Comparison of ENCODE assay signal across 8 mouse cellular contexts in the genomic region with DNA sequence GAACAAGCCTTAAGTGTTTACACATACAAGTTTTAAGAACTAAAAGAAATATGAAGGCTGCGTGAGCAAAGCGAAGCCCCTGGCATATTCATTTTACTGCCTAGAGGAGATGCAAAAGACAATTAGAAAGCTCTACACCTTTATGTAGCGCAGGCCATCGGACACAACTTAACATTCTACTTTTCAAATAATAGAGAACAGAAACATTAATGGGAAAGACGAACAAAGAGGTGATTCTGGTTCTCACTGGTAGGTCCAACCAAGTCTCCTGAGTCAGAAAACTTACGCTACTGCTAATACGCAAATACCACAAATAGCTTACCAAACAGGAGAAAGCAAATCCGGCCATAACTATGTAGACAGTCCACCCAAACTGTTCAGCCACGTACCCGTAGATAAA. TPM values are rescaled to one million over a fixed set of nuclear protein-coding genes. Genes with fewer than 3 reads are reported as not detected.
DNase-seq lines count a peak whose midpoint lies in the region; ATAC-seq and TF ChIP-seq lines count a peak whose summit lies in the region.

No protein-coding gene starts in this region.

- no peaks in the 10 kb centered on the region for H3K9me3 ChIP-seq in heart, embryonic 16.5 days (replicated peaks; ENCODE audit: control insufficient read depth, low read length)
- no peaks in the 10 kb centered on the region for H3K9me3 ChIP-seq in G1E (replicated peaks)
- no peaks in the 10 kb centered on the region for H3K9me3 ChIP-seq in hindbrain, embryonic 12.5 days (replicated peaks)
- no peaks in the 10 kb centered on the region for H3K9me3 ChIP-seq in midbrain, embryonic 12.5 days

- H3K27ac ChIP-seq in heart, embryonic 16.5 days (ENCODE audit: low read length) = no peak overlapping the region
- H3K27ac ChIP-seq in hindbrain, embryonic 12.5 days = no peak overlapping the region
- H3K27ac ChIP-seq in midbrain, embryonic 12.5 days (replicated peaks) = no peak overlapping the region
- no peak overlapping the region for H3K27ac ChIP-seq in thymus, adult 2 months (ENCODE audit: control insufficient read depth, insufficient read depth, low read length)

- no peak for TF ChIP-seq POLR2A in thymus, adult 2 months (IDR thresholded peaks at IDR 0.05; ENCODE audit: control insufficient read depth, extremely low read depth, insufficient read depth, low read length, poor library complexity)

- peak overlapping the region; percentile 89 for H3K4me2 ChIP-seq in heart, embryonic 16.5 days (ENCODE audit: low read depth, low read length)
- H3K4me2 ChIP-seq in hindbrain, embryonic 12.5 days (replicated peaks) = peak overlapping the region; percentile 79
- H3K4me2 ChIP-seq in midbrain, embryonic 12.5 days (replicated peaks) = peak overlapping the region; percentile 71

- TF ChIP-seq CTCF in G1E (IDR thresholded peaks at IDR 0.05; ENCODE audit: low read depth, low read length) = no peak
- TF ChIP-seq CTCF in thymus, adult 2 months (IDR thresholded peaks at IDR 0.05; ENCODE audit: borderline replicate concordance, control insufficient read depth, extremely low read depth, insufficient read depth, low read length, poor library complexity) = no peak

- peak overlapping the region; percentile 96 for H3K9ac ChIP-seq in heart, embryonic 16.5 days (ENCODE audit: low read length)
- H3K9ac ChIP-seq in hindbrain, embryonic 12.5 days = peak overlapping the region; percentile 92
- H3K9ac ChIP-seq in midbrain, embryonic 12.5 days (replicated peaks) = peak overlapping the region; percentile 92

- H3K27me3 ChIP-seq in heart, embryonic 16.5 days (ENCODE audit: control insufficient read depth, insufficient read depth, low read length) = no peaks in the 10 kb centered on the region
- no peaks in the 10 kb centered on the region for H3K27me3 ChIP-seq in G1E (ENCODE audit: insufficient read depth, low read length)
- H3K27me3 ChIP-seq in hindbrain, embryonic 12.5 days = no peaks in the 10 kb centered on the region
- H3K27me3 ChIP-seq in midbrain, embryonic 12.5 days = no peaks in the 10 kb centered on the region
- no peaks in the 10 kb centered on the region for H3K27me3 ChIP-seq in thymus, adult 2 months (ENCODE audit: control insufficient read depth, insufficient read depth, low read length)

- intact Hi-C loops in left cerebral cortex, postnatal 25 days (cut with DNase I) = loop anchor here (2.0 kb wide), 2 partner anchors 18 to 50 kb away; a partner anchor contains a TSS

- no peak for ATAC-seq in heart, embryonic 16.5 days (replicated peaks; ENCODE audit: extremely low read depth, insufficient read depth, low FRiP score)
- no peak for ATAC-seq in G1E (ENCODE audit: extremely low read depth, insufficient number of reproducible peaks, low FRiP score, poor library complexity, severe bottlenecking)
- ATAC-seq in hindbrain, embryonic 12.5 days (ENCODE audit: low FRiP score) = no peak
- ATAC-seq in midbrain, embryonic 12.5 days (ENCODE audit: low FRiP score, low read depth) = no peak

- WGBS in heart, embryonic 16.5 days = 56% methylated on average over 10 of the region's 10 CpGs
- 68% methylated on average over 10 of the region's 10 CpGs for WGBS in hindbrain, embryonic 12.5 days
- WGBS in midbrain, embryonic 12.5 days = 69% methylated on average over 10 of the region's 10 CpGs
- WGBS in thymus, adult 2 months = 61% methylated on average over 10 of the region's 10 CpGs

- peak overlapping the region; percentile 87 for H3K4me3 ChIP-seq in heart, embryonic 16.5 days (ENCODE audit: low read length)
- peak overlapping the region; percentile 95 for H3K4me3 ChIP-seq in G1E (ENCODE audit: low read depth, low read length)
- peak overlapping the region; percentile 97 for H3K4me3 ChIP-seq in hindbrain, embryonic 12.5 days
- peak overlapping the region; percentile 93 for H3K4me3 ChIP-seq in midbrain, embryonic 12.5 days
- H3K4me3 ChIP-seq in thymus, adult 2 months (ENCODE audit: control insufficient read depth, insufficient read depth, low read length) = no peak overlapping the region

- peaks cover 1% of the 10 kb centered on the region; the same call in 1 of the 2 replicates for H3K36me3 ChIP-seq in heart, embryonic 16.5 days (ENCODE audit: control insufficient read depth, insufficient read depth)
- peaks cover 29% of the 10 kb centered on the region for H3K36me3 ChIP-seq in G1E (replicated peaks)
- H3K36me3 ChIP-seq in hindbrain, embryonic 12.5 days = peaks cover 8% of the 10 kb centered on the region; the same call in 1 of the 2 replicates
- peaks cover 13% of the 10 kb centered on the region for H3K36me3 ChIP-seq in midbrain, embryonic 12.5 days
- no peaks in the 10 kb centered on the region for H3K36me3 ChIP-seq in thymus, adult 2 months (ENCODE audit: control insufficient read depth, insufficient read depth, low read length)

- no peak for DNase-seq in heart, adult 8-10 months (ENCODE audit: low spot score)
- DNase-seq in G1E (ENCODE audit: low spot score) = no peak
- DNase-seq in thymus, adult 2 months = no peak
- DNase-seq in cerebellum, postnatal 14 days = no peak
- no peak for DNase-seq in left cerebral cortex, postnatal 25 days (ENCODE audit: low spot score in 2 of 2)

- H3K4me1 ChIP-seq in heart, embryonic 16.5 days (ENCODE audit: control insufficient read depth, insufficient read depth, low read length) = peaks cover 13% of the 10 kb centered on the region
- peaks cover 27% of the 10 kb centered on the region for H3K4me1 ChIP-seq in G1E (ENCODE audit: insufficient read depth, low read depth, low read length)
- peaks cover 15% of the 10 kb centered on the region for H3K4me1 ChIP-seq in hindbrain, embryonic 12.5 days
- peaks cover 16% of the 10 kb centered on the region for H3K4me1 ChIP-seq in midbrain, embryonic 12.5 days
- H3K4me1 ChIP-seq in thymus, adult 2 months (replicated peaks; ENCODE audit: control insufficient read depth, insufficient read depth, low read length) = 0 out of 2 replicates have a peak, but pooled peaks cover 3% of the 10 kb centered on the region

RNA-seq across cellular contexts. Expression of a gene that starts 0.8 kb away (rescaled TPM):
- polyA plus RNA-seq in heart, embryonic 16.5 days (2015; fragmentation: Nextera tagmentation; extraction: Ambion mirVana) = 43.7 and 45.2 TPM in 2 replicates
- total RNA-seq in heart, adult 8-10 months (2022) = 10 to 100 TPM; 24.1 to 27.0 (median 25.3) TPM
- total RNA-seq in G1E (2014; fragmentation: Nextera tagmentation) (48.8 and 53.6 TPM in 2 replicates), G1E (2017) (23.7 and 34.4 TPM in 2 replicates)
- 4.5 and 4.7 TPM in 2 replicates for polyA plus RNA-seq in G1E (2012)
- polyA plus RNA-seq in hindbrain, embryonic 12.5 days (2016; fragmentation: Nextera tagmentation; extraction: Ambion mirVana) = 73.0 and 76.5 TPM in 2 replicates
- polyA plus RNA-seq in midbrain, embryonic 12.5 days (2016; fragmentation: Nextera tagmentation; extraction: Ambion mirVana) = 67.9 and 69.0 TPM in 2 replicates
- polyA plus RNA-seq in thymus, adult 2 months (2012; rRNA removed) = 11.9 and 13.6 TPM in 2 replicates
- 10 to 100 TPM; 39.5 to 42.1 TPM for total RNA-seq in left cerebral cortex, postnatal 25 days (2021)

RNA-seq across cellular contexts. Expression of a gene that starts 1.1 kb away (rescaled TPM):
- 337 and 339 TPM in 2 replicates for polyA plus RNA-seq in heart, embryonic 16.5 days (2015; fragmentation: Nextera tagmentation; extraction: Ambion mirVana)
- total RNA-seq in heart, adult 8-10 months (2022) = 100 to 1,000 TPM; 124 to 131 (median 126) TPM
- total RNA-seq in G1E (2014; fragmentation: Nextera tagmentation) (124 and 129 TPM in 2 replicates), G1E (2017) (169 and 173 TPM in 2 replicates)
- polyA plus RNA-seq in G1E (2012) = 17.7 TPM in 2 replicates
- 301 and 319 TPM in 2 replicates for polyA plus RNA-seq in hindbrain, embryonic 12.5 days (2016; fragmentation: Nextera tagmentation; extraction: Ambion mirVana)
- 277 and 281 TPM in 2 replicates for polyA plus RNA-seq in midbrain, embryonic 12.5 days (2016; fragmentation: Nextera tagmentation; extraction: Ambion mirVana)
- polyA plus RNA-seq in thymus, adult 2 months (2012; rRNA removed) = 133 and 183 TPM in 2 replicates
- 100 to 1,000 TPM; 165 to 185 TPM for total RNA-seq in left cerebral cortex, postnatal 25 days (2021)

RNA-seq across cellular contexts. Expression of a gene that starts 18.6 kb away (rescaled TPM):
- 97.9 and 98.3 TPM in 2 replicates for polyA plus RNA-seq in heart, embryonic 16.5 days (2015; fragmentation: Nextera tagmentation; extraction: Ambion mirVana)
- 10 to 100 TPM; 45.9 to 52.7 (median 50.3) TPM for total RNA-seq in heart, adult 8-10 months (2022)
- 144 and 168 TPM in 2 replicates for total RNA-seq in G1E (2014; fragmentation: Nextera tagmentation)
- total RNA-seq in G1E (2017) = 51.4 and 61.2 TPM in 2 replicates
- polyA plus RNA-seq in G1E (2012) = 11.9 and 15.3 TPM in 2 replicates
- polyA plus RNA-seq in hindbrain, embryonic 12.5 days (2016; fragmentation: Nextera tagmentation; extraction: Ambion mirVana) = 191 and 194 TPM in 2 replicates
- 214 and 226 TPM in 2 replicates for polyA plus RNA-seq in midbrain, embryonic 12.5 days (2016; fragmentation: Nextera tagmentation; extraction: Ambion mirVana)
- polyA plus RNA-seq in thymus, adult 2 months (2012; rRNA removed) = 32.1 and 47.0 TPM in 2 replicates
- total RNA-seq in left cerebral cortex, postnatal 25 days (2021) = 10 to 100 TPM; 56.2 to 58.1 TPM

RNA-seq across cellular contexts. Expression of a gene that starts 18.6 kb away (rescaled TPM):
- 53.1 and 63.0 TPM in 2 replicates for polyA plus RNA-seq in heart, embryonic 16.5 days (2015; fragmentation: Nextera tagmentation; extraction: Ambion mirVana)
- 10 to 100 TPM; 20.6 to 25.6 (median 25.0) TPM for total RNA-seq in heart, adult 8-10 months (2022)
- total RNA-seq in G1E (2014; fragmentation: Nextera tagmentation) (376 and 398 TPM in 2 replicates), G1E (2017) (271 and 308 TPM in 2 replicates)
- 21.8 and 37.9 TPM in 2 replicates for polyA plus RNA-seq in G1E (2012)
- 75.6 and 82.5 TPM in 2 replicates for polyA plus RNA-seq in hindbrain, embryonic 12.5 days (2016; fragmentation: Nextera tagmentation; extraction: Ambion mirVana)
- polyA plus RNA-seq in midbrain, embryonic 12.5 days (2016; fragmentation: Nextera tagmentation; extraction: Ambion mirVana) = 79.5 and 80.7 TPM in 2 replicates
- polyA plus RNA-seq in thymus, adult 2 months (2012; rRNA removed) = 24.0 and 32.9 TPM in 2 replicates
- total RNA-seq in left cerebral cortex, postnatal 25 days (2021) = 10 to 100 TPM; 41.9 to 48.9 TPM

RNA-seq across cellular contexts. Expression of a gene that starts 49.2 kb away (rescaled TPM):
- 5.6 and 7.2 TPM in 2 replicates for polyA plus RNA-seq in heart, embryonic 16.5 days (2015; fragmentation: Nextera tagmentation; extraction: Ambion mirVana)
- 1 to 10 TPM; 4.7 to 6.3 (median 5.3) TPM for total RNA-seq in heart, adult 8-10 months (2022)
- total RNA-seq in G1E (2014; fragmentation: Nextera tagmentation) (21.9 and 23.0 TPM in 2 replicates), G1E (2017) (13.6 and 14.6 TPM in 2 replicates)
- polyA plus RNA-seq in G1E (2012) = 6.3 and 7.3 TPM in 2 replicates
- 18.6 and 18.9 TPM in 2 replicates for polyA plus RNA-seq in hindbrain, embryonic 12.5 days (2016; fragmentation: Nextera tagmentation; extraction: Ambion mirVana)
- 20.1 and 22.6 TPM in 2 replicates for polyA plus RNA-seq in midbrain, embryonic 12.5 days (2016; fragmentation: Nextera tagmentation; extraction: Ambion mirVana)
- polyA plus RNA-seq in thymus, adult 2 months (2012; rRNA removed) = 2.5 and 2.6 TPM in 2 replicates
- total RNA-seq in left cerebral cortex, postnatal 25 days (2021) = 10 to 100 TPM; 15.6 to 18.9 TPM
